Mouse (Mus musculus) CH12.LX (cell line): Measurements from ENCODE around the gene Arl15. TPM values are rescaled to one million over a fixed set of nuclear protein-coding genes. Genes with fewer than 3 reads are reported as not detected.
A peak's percentile ranks its signal among the peaks of the same experiment; 100 is the strongest.

Experiments
- DNase-seq: peaks from one replicate; pipeline ENCODE4 v3.0.0-alpha.2; 2013; ENCODE audit errors: extremely low read depth
- H3K27ac ChIP-seq: 2 replicates; pipeline ENCODE4 v1.5.1; 2012; ENCODE audit warnings: low read depth, mild to moderate bottlenecking, control low read depth, moderate library complexity; ENCODE audit not compliant: insufficient read depth
- H3K27me3 ChIP-seq: replicated peaks from 2 replicates; pipeline ENCODE3; 2012; ENCODE audit warnings: inconsistent platforms
- H3K36me3 ChIP-seq, 2 experiments: replicated peaks in 1 of 2; 2 replicates each; pipeline versions ENCODE3 to v1.6.1; 2012; ENCODE audit warnings: inconsistent platforms in 1 of 2, low read length in 1 of 2, mild to moderate bottlenecking in 1 of 2, mixed read lengths in 1 of 2, moderate library complexity in 1 of 2; ENCODE audit not compliant: control insufficient read depth in 1 of 2, insufficient read depth in 1 of 2
- H3K4me1 ChIP-seq, 2 experiments: 2 replicates each; pipeline ENCODE4 v1.6.1; 2012; ENCODE audit warnings: inconsistent platforms in 1 of 2, moderate library complexity in 1 of 2; ENCODE audit not compliant: insufficient read depth in 2 of 2, control insufficient read depth in 1 of 2
- H3K4me2 ChIP-seq: 2 replicates; pipeline ENCODE4 v1.6.1; 2012; ENCODE audit warnings: low read depth, mild to moderate bottlenecking, control low read depth; ENCODE audit not compliant: poor library complexity, insufficient read depth, severe bottlenecking
- H3K4me3 ChIP-seq, 3 experiments: fragments of 150-350 bp in 1 of 3; sonication (generic) in 1 of 3; replicated peaks in 1 of 3; 2 replicates each; pipeline versions ENCODE3 to v1.5.1; 2011 to 2012; ENCODE audit warnings: low read depth in 2 of 3, low read length in 2 of 3, mild to moderate bottlenecking in 2 of 3, moderate library complexity in 2 of 3, control low read depth in 1 of 3, improper control_type of control experiment in 1 of 3, inconsistent platforms in 1 of 3, mixed read lengths in 1 of 3; ENCODE audit not compliant: poor library complexity in 1 of 3
- H3K79me2 ChIP-seq: replicated peaks from 2 replicates; pipeline ENCODE4 v1.6.1; 2012; ENCODE audit warnings: mild to moderate bottlenecking, moderate library complexity; ENCODE audit not compliant: control insufficient read depth, poor library complexity, insufficient read depth, severe bottlenecking; ENCODE audit errors: extremely low read depth
- H3K9ac ChIP-seq: 2 replicates; pipeline ENCODE4 v1.6.1; 2012; ENCODE audit warnings: low read depth, mild to moderate bottlenecking, control low read depth, moderate library complexity; ENCODE audit not compliant: insufficient read depth
- H3K9me3 ChIP-seq: replicated peaks from 2 replicates; pipeline ENCODE3; 2012; ENCODE audit warnings: low read length, inconsistent platforms, mixed read lengths
- BHLHE40 ChIP-seq: IDR thresholded peaks from 2 replicates; pipeline ENCODE4 v1.6.1; 2011; ENCODE audit warnings: mild to moderate bottlenecking, low read depth, low read length, improper control_type of control experiment
- CTCF ChIP-seq, 2 experiments: IDR thresholded peaks in 1 of 2; conservative IDR thresholded peaks in 1 of 2; 2 replicates each; pipeline ENCODE4 v1.5.1; 2011 to 2012; ENCODE audit warnings: low read depth in 2 of 2, low read length in 2 of 2, improper control_type of control experiment in 1 of 2, inconsistent platforms in 1 of 2, mild to moderate bottlenecking in 1 of 2, moderate library complexity in 1 of 2
- ELF1 ChIP-seq: IDR thresholded peaks from 2 replicates; pipeline ENCODE4 v1.6.1; 2014; ENCODE audit warnings: low read depth, mild to moderate bottlenecking, inconsistent platforms, low read length, improper control_type of control experiment
- GABPA ChIP-seq: IDR thresholded peaks from 2 replicates; pipeline ENCODE4 v1.6.1; 2012; ENCODE audit warnings: low read depth, low read length, improper control_type of control experiment, inconsistent platforms; ENCODE audit not compliant: insufficient replicate concordance
- JUN ChIP-seq: IDR thresholded peaks from 2 replicates; pipeline ENCODE4 v1.6.1; 2011; ENCODE audit warnings: low read depth, mild to moderate bottlenecking, low read length, improper control_type of control experiment, moderate library complexity; ENCODE audit not compliant: insufficient read depth
- JUND ChIP-seq: conservative IDR thresholded peaks from 2 replicates; pipeline ENCODE4 v1.6.1; 2011; ENCODE audit warnings: low read depth, low read length, improper control_type of control experiment
- KAT2A ChIP-seq: IDR thresholded peaks from 2 replicates; pipeline ENCODE4 v1.6.1; 2012; ENCODE audit warnings: low read length, improper control_type of control experiment, inconsistent platforms; ENCODE audit not compliant: insufficient replicate concordance
- MAFK ChIP-seq: IDR thresholded peaks from 2 replicates; pipeline ENCODE4 v1.6.1; 2011; ENCODE audit warnings: low read length, improper control_type of control experiment; ENCODE audit not compliant: insufficient replicate concordance
- MAX ChIP-seq: IDR thresholded peaks from 2 replicates; pipeline ENCODE4 v1.6.1; 2011; ENCODE audit warnings: low read length, improper control_type of control experiment
- NELFE ChIP-seq: IDR thresholded peaks from 2 replicates; pipeline ENCODE4 v1.6.1; 2011; ENCODE audit warnings: low read depth, low read length, improper control_type of control experiment
- NRF1 ChIP-seq: IDR thresholded peaks from 2 replicates; pipeline ENCODE4 v1.6.1; 2014; ENCODE audit warnings: low read depth, mild to moderate bottlenecking, inconsistent platforms, low read length, improper control_type of control experiment, moderate library complexity
- PAX5 ChIP-seq: IDR thresholded peaks from 2 replicates; pipeline ENCODE4 v1.6.1; 2012; ENCODE audit warnings: low read length, inconsistent platforms, mixed read lengths
- POLR2A ChIP-seq: IDR thresholded peaks from 2 replicates; pipeline ENCODE4 v1.6.1; 2011; ENCODE audit warnings: low read depth, mild to moderate bottlenecking, improper control_type of control experiment, low read length
- RAD21 ChIP-seq: IDR thresholded peaks from 2 replicates; pipeline ENCODE4 v1.6.1; 2011; ENCODE audit warnings: low read depth, mild to moderate bottlenecking, low read length, improper control_type of control experiment, moderate library complexity
- RCOR1 ChIP-seq: conservative IDR thresholded peaks from 2 replicates; pipeline ENCODE4 v1.6.1; 2012; ENCODE audit warnings: low read depth, mild to moderate bottlenecking, inconsistent platforms, low read length, improper control_type of control experiment
- TCF12 ChIP-seq: IDR thresholded peaks from 2 replicates; pipeline ENCODE4 v1.6.1; 2014; ENCODE audit warnings: low read depth, mild to moderate bottlenecking, inconsistent platforms, low read length, improper control_type of control experiment
- USF1 ChIP-seq: IDR thresholded peaks from 2 replicates; pipeline ENCODE4 v1.6.1; 2014; ENCODE audit warnings: low read depth, mild to moderate bottlenecking, inconsistent platforms, low read length, improper control_type of control experiment
- ZC3H11A ChIP-seq: IDR thresholded peaks from 2 replicates; pipeline ENCODE4 v1.6.1; 2012; ENCODE audit warnings: low read depth, mild to moderate bottlenecking, inconsistent platforms, low read length, improper control_type of control experiment
- ZMIZ1 ChIP-seq: IDR thresholded peaks from 2 replicates; pipeline ENCODE4 v1.6.1; 2012; ENCODE audit warnings: low read depth, mild to moderate bottlenecking, inconsistent platforms, low read length, improper control_type of control experiment
- dilution Hi-C: fragments of 300-500 bp; cut with MboI; formaldehyde crosslinking; loops from 2 replicates; pipeline ENCODE4 v1.14.3; 2020; ENCODE audit warnings: low sequenced_read_pairs; ENCODE audit not compliant: extremely low pct_unique_long_range_greater_than_20kb, extremely low pct_ligation_motif_present
- in situ Hi-C: fragments of 300-500 bp; cut with MboI; formaldehyde crosslinking; loops from 3 replicates; pipeline ENCODE4 v1.14.3; 2019; ENCODE audit warnings: low sequenced_read_pairs, low pct_ligation_motif_present, low pct_unique_long_range_greater_than_20kb, mixed read lengths
- polyA plus RNA-seq: library from polyadenylated mRNA; unstranded; fragments of >175 nt; gene quantifications from 2 replicates; pipeline ENCODE4 v1.2.1, GENCODE M21; 2012; ENCODE audit warnings: low read depth; ENCODE audit not compliant: insufficient read length
- total RNA-seq, 2 experiments: library from RNA; depleted of rRNA; stranded (reverse); fragments of 300-350 nt in 1 of 2; fragments of >200 nt in 1 of 2; gene quantifications; 2 replicates each; pipeline ENCODE4 v1.2.3; 2012 to 2014

The Arl15 gene
- total and polyA plus RNA-seq, 3 experiments, result 2.2 to 5.2 (median 4.8) TPM

DNA sequence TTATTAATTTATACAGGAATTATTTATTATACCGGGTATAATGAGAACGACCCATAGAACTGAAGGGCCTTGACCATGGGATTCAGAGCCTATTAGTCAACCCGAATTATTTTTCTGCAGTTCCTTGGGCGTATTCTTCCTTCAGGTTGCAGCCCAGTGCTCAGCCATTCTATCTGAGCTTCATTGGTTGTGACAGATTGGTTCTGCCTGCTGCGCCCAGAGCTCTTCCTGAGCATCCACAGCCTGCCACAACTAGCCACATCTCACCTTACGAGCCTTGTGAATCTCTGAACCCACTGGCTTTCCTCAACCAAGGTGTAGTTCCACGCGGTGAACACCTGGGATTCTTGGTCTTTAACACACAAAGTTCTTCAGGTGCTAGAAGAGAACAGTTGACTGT lies 350.9 kb downstream of the Arl15 start:
- in situ Hi-C loops (no loop called here), dilution Hi-C loops (no loop called here)
- no peak overlapping the region for H3K4me3 ChIP-seq
- H3K27ac ChIP-seq, result no peak overlapping the region
- H3K4me2 ChIP-seq, result no peak overlapping the region
- no peaks in the 10 kb centered on the region for H3K9me3 ChIP-seq
- no peak overlapping the region for H3K9ac ChIP-seq
- no peak for TF ChIP-seq TCF12
- no peak for TF ChIP-seq BHLHE40
- no peak for TF ChIP-seq JUN
- TF ChIP-seq KAT2A, result no peak
- TF ChIP-seq RAD21, result no peak
- TF ChIP-seq POLR2A, result no peak
- TF ChIP-seq PAX5, result no peak
- TF ChIP-seq GABPA, result no peak
- no peak for TF ChIP-seq MAX
- no peak for TF ChIP-seq RCOR1
- no peak for TF ChIP-seq JUND
- TF ChIP-seq ELF1, result no peak
- no peak for TF ChIP-seq NRF1
- no peak for TF ChIP-seq ZC3H11A
- TF ChIP-seq USF1, result no peak
- TF ChIP-seq ZMIZ1, result no peak
- TF ChIP-seq NELFE, result no peak
- DNase-seq, result no peak
- no peaks in the 10 kb centered on the region for H3K36me3 ChIP-seq
- no peaks in the 10 kb centered on the region for H3K79me2 ChIP-seq
- no peaks in the 10 kb centered on the region for H3K27me3 ChIP-seq
- peaks cover 0 to 4% of the 10 kb centered on the region in 2 experiments; a peak in 1 of 4 replicates for H3K4me1 ChIP-seq

DNA sequence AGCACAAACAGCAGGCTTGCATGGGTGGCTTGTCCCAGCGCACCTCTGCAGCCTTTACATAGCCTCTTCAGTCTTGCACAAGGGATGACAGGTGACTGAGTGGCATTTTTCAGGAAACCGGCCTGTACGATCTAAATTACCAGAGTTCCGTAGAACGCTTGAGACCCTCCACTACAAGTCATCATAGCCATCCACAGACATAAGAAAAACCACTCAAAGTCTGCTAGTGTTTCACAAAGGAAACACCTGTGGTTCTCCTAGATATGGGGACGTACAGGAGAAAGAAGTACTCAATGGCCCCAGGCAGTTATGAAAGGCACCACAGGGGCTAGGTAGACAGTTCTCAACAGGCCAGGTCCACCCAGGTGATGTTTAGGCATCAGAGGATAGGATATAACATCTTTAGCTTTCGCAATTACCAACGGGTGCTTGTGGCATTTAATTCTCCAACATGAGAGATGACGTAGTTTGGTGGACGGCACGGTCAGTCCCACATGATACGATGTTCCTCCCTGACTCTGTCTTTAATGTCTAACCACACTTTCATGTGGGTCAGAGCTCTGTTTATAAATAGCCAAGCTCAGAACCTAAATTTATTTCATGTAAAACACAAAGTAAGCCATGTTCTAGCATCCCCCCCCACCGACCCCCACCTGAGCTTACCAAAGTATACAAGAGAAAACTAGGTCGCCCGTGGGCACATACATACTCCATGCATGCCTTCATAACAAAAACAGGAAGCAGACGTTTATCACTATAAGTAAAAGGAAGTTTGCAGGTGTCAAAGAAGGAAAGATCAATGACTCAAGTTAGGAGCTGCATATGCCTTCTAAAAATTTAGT lies 356.8 kb downstream of the Arl15 start:
- no peaks in the 10 kb centered on the region for H3K27me3 ChIP-seq
- H3K79me2 ChIP-seq, result no peaks in the 10 kb centered on the region
- dilution Hi-C loops (no loop called here), in situ Hi-C loops (no loop called here)
- H3K27ac ChIP-seq, result no peak overlapping the region
- H3K4me3 ChIP-seq, result no peak overlapping the region
- peaks cover 6 to 21% of the 10 kb centered on the region in 2 experiments for H3K4me1 ChIP-seq
- H3K36me3 ChIP-seq, result peaks cover 0 to 2% of the 10 kb centered on the region in 2 experiments
- H3K9me3 ChIP-seq, result no peaks in the 10 kb centered on the region
- DNase-seq, result peak; percentile 8
- TF ChIP-seq TCF12 (peak; percentile 32; the same call in 1 of the 2 replicates), MAFK (no peak), CTCF (conservative IDR thresholded peaks at IDR 0.05 in 1 of 2, IDR thresholded peaks at IDR 0.05 in 1 of 2; ENCODE audit: low read depth in 2 of 2, low read length in 2 of 2) (no peak)
- TF ChIP-seq, all 38 proteins: peak for 1
- no peak overlapping the region for H3K9ac ChIP-seq
- H3K4me2 ChIP-seq, result peak overlapping the region; percentile 2
